Mouse (Mus musculus): ENCODE data around the gene Dgat2l6. TPM values are rescaled to one million over a fixed set of nuclear protein-coding genes. Genes with fewer than 3 reads are reported as not detected.

Gene Dgat2l6
- polyA plus RNA-seq, 1 experiment from 2014 or later: not detected

- H3K4me1 ChIP-seq: no peaks in the 10 kb centered on the region
- no peak for DNase-seq (ENCODE audit: low spot score)
- H3K27me3 ChIP-seq (ENCODE audit: insufficient read depth, poor library complexity, severe bottlenecking): no peaks in the 10 kb centered on the region
- no peak overlapping the region for H3K27ac ChIP-seq
- no peak overlapping the region for H3K4me3 ChIP-seq
- no peaks in the 10 kb centered on the region for H3K9me3 ChIP-seq
- H3K36me3 ChIP-seq: no peaks in the 10 kb centered on the region
- WGBS: 78% methylated on average over 3 of the region's 3 CpGs
Measured at GRCm38 (mm10) chrX:100565696-100566095, 41.1 kb downstream of the Dgat2l6 start.

DNA sequence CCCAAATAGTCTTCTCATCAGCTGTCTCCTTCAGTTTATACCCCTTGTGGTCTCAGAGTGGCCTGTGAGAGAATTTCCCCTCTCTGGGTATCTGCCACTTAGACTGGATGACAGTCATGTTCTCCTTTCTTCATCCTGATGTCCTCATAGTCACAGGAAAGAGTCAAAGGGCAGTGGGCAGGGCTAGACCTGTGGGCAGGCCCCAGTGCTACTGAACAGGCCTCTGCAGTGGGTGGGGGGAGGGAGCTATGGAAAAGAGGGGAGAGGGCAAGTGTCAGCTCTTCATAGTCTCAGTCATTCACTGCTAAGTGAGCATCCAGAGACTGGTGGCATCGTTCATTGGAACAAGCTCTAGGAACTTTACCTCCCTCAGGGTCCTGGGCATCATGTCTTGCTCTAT is 47.3 kb downstream of the Dgat2l6 start, which contains the start of gene Awat1:
Gene Awat1, plus strand, starts transcription at position 301 of the 400 bp plus-strand sequence.
- Histone ChIP-seq H3K9me3 (no peaks in the 10 kb centered on the region), H3K4me3 (no peak within 1 kb of the TSS), H3K4me1 (no peaks in the 10 kb centered on the region), H3K27ac (no peak within 1 kb of the TSS), H3K27me3 (ENCODE audit: insufficient read depth, poor library complexity, severe bottlenecking) (peaks cover 8% of the 10 kb centered on the region; the same call in 1 of the 2 replicates), H3K36me3 (no peaks in the 10 kb centered on the region)
- whole genome bisulfite sequencing: 80% methylated on average over 1 of the region's 1 CpGs
- DNase-seq (ENCODE audit: low spot score): no peak

- 57% methylated on average over 4 of the region's 4 CpGs for WGBS
- Histone ChIP-seq H3K4me3 (no peak within 1 kb of the TSS), H3K27me3 (ENCODE audit: insufficient read depth, poor library complexity, severe bottlenecking) (peaks cover 15% of the 10 kb centered on the region; the same call in 1 of the 2 replicates)
Measured at GRCm38 (mm10) chrX:100594791-100595190, 70.2 kb downstream of the Dgat2l6 start, which contains the start of gene P2ry4. Gene P2ry4 (minus strand): TSS chrX:100594869.

More at GRCm38 (mm10) chrX:100594791-100595190, 70.2 kb downstream of the Dgat2l6 start, which contains the start of gene P2ry4:
- H3K9me3 ChIP-seq: no peaks in the 10 kb centered on the region
- no peaks in the 10 kb centered on the region for H3K36me3 ChIP-seq
- H3K4me1 ChIP-seq: no peaks in the 10 kb centered on the region
- no peak within 1 kb of the TSS for H3K27ac ChIP-seq
- DNase-seq (ENCODE audit: low spot score): no peak

Other genes with a start within 250 kb of the Dgat2l6 start
- gene Otud6a, start 95.8 kb upstream of the Dgat2l6 start, polyA plus RNA-seq (2016; fragmentation: Nextera tagmentation; extraction: Ambion mirVana): not detected in 2 replicates
- gene Awat2, start 82.1 kb upstream of the Dgat2l6 start, polyA plus RNA-seq (2016; fragmentation: Nextera tagmentation; extraction: Ambion mirVana): 0.52 and 0.62 TPM in 2 replicates
- gene Igbp1, start 30.5 kb upstream of the Dgat2l6 start, polyA plus RNA-seq (2016; fragmentation: Nextera tagmentation; extraction: Ambion mirVana): 27.4 and 30.3 TPM in 2 replicates
- gene Awat1, start 47.4 kb downstream of the Dgat2l6 start, polyA plus RNA-seq (2016; fragmentation: Nextera tagmentation; extraction: Ambion mirVana): not detected in 2 replicates
- not detected in 2 replicates for gene P2ry4, start 70.0 kb downstream of the Dgat2l6 start, polyA plus RNA-seq (2016; fragmentation: Nextera tagmentation; extraction: Ambion mirVana)
- 0.97 and 2.3 TPM in 2 replicates for gene Arr3, start 80.7 kb downstream of the Dgat2l6 start, polyA plus RNA-seq (2016; fragmentation: Nextera tagmentation; extraction: Ambion mirVana)
- 30.1 and 30.9 TPM in 2 replicates for gene Kif4, start 100.9 kb downstream of the Dgat2l6 start, polyA plus RNA-seq (2016; fragmentation: Nextera tagmentation; extraction: Ambion mirVana)
- 94.4 and 106 TPM in 2 replicates for gene Pdzd11, start 101.7 kb downstream of the Dgat2l6 start, polyA plus RNA-seq (2016; fragmentation: Nextera tagmentation; extraction: Ambion mirVana)
- 0.34 and 0.88 TPM in 2 replicates for gene Gdpd2, start 205.0 kb downstream of the Dgat2l6 start, polyA plus RNA-seq (2016; fragmentation: Nextera tagmentation; extraction: Ambion mirVana)
- 3.4 and 8.5 TPM in 2 replicates for gene Dlg3, start 242.9 kb downstream of the Dgat2l6 start, polyA plus RNA-seq (2016; fragmentation: Nextera tagmentation; extraction: Ambion mirVana)

Data from heart, embryonic 10.5 days (tissue).